Mouse (Mus musculus) adrenal gland (tissue): ENCODE results near the gene Saysd1.

Source experiments
- intact Hi-C: fragments of 180-260 bp; cut with DNase I; formaldehyde crosslinking; loops from one replicate; pipeline ENCODE4 v1.15.1; 2025

The Saysd1 gene

GRCm38 (mm10) chr14:20168054-20168453 lies 29.7 kb upstream of the Saysd1 start:
- intact Hi-C loops, result no loop called here

DNA sequence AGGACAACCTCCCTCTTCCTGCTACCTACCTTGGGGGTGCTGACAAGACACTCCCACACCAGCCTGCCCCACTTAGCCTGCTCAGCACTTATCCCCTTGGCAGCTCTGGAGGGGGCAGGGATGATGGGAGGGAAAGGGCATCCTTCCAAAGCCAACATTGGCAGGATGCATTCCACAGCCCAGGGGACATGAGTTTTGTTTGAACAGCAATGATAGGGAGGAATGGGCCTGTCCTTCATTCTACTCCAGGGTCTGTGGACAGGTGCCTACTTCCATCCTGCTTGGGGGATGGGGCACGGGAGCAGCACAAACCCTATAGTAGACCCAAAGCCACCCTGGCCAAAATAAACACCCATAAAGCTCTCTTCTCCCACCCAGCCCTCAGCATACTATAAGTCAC lies 27.1 kb upstream of the Saysd1 start:
- intact Hi-C loops, result no loop called here

GRCm38 (mm10) chr14:20164438-20164837 lies 26.1 kb upstream of the Saysd1 start:
- intact Hi-C loops, result no loop called here

DNA sequence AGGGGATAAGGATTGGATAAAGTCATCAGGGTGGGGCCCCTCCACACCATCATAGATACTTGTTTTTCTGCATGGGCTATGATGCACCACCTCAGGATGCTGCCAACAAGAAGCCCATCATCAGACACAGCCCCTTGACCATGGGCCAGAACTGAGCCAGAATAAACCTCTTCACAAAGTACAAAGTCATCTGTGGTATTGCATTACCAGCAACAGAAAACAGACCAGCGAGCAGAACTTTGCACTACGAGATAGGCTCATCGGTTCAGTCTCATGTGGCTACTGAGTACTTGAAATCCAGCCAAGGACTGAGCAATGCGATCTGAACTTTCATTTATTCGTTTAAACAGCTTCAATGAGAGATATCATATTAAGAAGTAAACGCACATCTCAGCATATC lies 24.4 kb upstream of the Saysd1 start:
- intact Hi-C loops, result no loop called here

DNA sequence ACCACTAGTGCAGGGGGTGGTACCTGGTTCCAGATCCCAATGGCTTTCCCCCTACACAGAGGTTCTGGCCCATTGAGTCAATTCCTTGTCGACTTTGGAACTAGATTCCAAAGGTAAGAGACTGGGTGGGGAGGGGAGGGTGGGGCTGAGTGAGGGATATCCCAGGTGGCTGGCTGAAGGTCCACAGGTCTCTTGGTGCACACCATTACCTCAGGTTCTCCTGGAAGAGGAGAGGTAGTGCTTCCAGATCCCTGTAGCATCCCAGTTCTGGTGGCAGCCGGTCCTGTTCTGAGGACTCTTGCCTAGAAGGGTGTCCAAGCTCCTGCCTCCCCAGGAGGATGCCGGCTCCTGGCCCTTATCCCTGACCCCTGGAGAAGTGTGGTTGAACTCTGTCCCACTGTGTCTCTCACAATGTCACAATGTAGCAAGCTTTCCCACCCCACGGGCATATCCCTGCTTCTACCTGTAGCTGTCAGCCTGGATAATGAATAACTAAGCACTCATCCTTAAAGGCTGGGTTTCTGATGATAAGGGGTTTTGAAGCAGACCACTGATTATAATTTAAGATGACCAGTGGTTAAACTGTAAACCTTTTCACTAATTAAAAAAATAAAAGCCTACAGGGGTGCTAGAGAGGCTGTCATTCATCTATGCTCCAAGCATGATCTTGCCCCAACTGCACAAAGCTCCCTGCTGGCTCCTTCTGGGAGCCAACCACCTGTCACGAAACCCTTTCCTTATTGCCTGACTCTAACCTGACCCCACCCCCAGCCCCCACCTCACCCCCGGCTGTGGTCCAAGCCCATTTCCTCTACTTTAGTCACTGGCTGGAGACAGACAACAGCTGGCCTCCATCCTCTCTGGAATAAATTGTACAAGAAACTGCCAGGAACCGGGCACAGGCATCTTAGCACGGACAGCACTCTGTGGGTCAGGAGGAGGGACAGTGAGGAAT lies 20.7 kb upstream of the Saysd1 start:
- intact Hi-C loops, result no loop called here

- intact Hi-C loops, result no loop called here
Measured at GRCm38 (mm10) chr14:20157595-20157994, 19.3 kb upstream of the Saysd1 start.

DNA sequence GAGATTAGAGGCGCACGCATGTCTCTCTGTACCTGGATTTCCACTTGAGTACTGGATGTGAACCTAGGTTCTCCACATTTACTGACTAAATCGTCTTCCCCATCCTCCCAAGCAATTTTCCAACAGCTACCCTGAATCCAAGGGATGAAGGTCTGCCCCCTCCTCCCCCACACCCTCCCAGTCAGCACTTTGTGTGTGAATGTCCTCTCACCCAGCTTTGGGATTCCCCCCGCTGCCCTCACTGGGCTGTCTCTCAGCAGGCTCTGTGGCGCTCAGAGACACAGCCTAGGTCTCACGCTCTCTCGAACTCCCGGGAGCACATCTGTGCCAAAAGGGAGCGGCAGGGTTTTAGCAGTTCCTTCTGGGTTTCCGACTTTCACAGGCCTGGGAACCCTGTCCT lies 17.4 kb upstream of the Saysd1 start:
- intact Hi-C loops, result no loop called here

DNA sequence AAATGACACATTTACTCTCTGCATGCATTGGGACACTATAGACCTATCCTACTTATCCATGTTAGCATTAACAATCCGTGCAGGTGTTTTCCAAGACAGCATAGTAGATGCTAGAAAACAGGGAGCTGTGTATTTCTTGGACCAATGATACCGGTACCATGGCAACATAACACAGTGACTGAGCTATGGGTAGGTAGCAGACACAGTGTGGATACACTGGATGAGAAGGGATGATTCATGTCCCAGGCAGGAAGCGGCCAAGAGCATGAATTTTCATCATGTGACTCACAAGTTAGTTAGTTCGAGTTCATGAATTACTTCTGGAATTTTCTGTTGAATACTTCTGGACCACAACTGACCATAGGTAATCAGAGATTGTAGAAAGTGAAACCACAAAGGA lies 16.6 kb upstream of the Saysd1 start:
- intact Hi-C loops, result no loop called here

GRCm38 (mm10) chr14:20154245-20154644 lies 15.9 kb upstream of the Saysd1 start:
- intact Hi-C loops, result no loop called here

DNA sequence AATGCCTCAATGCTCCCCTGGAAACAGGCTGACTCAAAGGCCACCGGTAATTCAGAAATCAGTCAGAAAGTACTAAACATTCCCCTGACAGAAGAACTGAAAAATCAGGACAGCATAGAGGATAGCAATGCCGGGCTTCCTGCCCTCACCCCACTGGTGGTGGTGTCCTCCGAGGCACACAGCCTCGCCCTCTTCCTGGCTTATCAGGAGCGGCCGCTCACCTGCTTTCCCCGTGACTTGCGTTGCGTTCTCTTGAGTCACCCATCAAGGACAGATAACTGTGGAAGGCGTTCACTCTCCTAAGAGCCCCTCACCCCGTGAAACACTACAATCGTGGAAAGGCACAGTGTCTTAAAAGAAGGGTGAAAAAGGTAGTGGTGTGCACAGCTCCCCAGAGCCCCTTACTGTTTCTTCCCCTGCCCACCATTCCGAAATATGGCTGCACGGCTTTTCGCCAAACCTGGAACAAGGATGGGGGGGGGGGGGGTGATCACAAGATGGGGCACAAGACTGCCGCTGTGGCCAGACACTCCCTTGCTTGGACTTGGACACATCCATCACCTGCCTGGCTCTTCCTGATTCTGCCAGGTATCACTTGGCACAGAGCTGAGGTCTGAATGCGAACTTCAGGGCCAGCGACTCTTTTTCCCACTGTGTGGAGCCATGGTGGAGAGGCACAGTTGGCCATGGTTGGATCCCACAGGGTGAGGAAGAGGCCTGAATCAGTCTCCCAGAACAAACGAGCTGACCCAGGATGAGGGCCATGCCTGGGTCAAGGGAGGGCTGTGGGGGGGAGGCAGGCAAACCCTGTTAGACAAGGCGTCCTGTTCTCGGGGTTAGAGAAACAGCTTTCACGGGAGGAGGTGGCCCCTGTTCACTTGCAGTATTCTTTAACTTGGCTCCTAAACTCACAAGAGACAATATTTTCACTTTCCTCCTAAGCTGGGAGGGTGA lies 11.1 kb upstream of the Saysd1 start:
- intact Hi-C loops, result no loop called here

DNA sequence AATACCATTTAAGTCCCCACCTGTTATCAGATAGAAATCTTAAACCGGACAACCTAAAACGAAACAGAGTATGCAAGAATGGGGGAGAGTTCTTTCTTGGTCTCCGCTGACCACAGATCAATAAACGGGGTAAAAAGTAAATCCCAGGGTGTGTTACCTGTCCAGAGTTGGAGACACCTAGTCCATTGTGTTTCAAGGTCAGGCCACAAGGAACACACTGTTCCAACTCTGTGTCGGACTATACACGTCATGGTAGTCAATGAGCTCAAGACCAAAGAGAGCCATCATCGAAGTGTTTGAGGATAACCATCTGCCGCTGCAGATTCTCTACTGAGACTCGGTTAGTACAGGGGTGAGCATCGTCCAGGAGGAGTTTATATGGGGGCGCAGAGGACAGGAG lies 10.2 kb upstream of the Saysd1 start:
- intact Hi-C loops, result no loop called here

- intact Hi-C loops, result no loop called here
Measured at GRCm38 (mm10) chr14:20147854-20148253, 9.5 kb upstream of the Saysd1 start.

GRCm38 (mm10) chr14:20144093-20144492 lies 5.8 kb upstream of the Saysd1 start:
- intact Hi-C loops, result no loop called here

- intact Hi-C loops, result no loop called here
Measured at GRCm38 (mm10) chr14:20134965-20135671, 3.2 kb downstream of the Saysd1 start.

DNA sequence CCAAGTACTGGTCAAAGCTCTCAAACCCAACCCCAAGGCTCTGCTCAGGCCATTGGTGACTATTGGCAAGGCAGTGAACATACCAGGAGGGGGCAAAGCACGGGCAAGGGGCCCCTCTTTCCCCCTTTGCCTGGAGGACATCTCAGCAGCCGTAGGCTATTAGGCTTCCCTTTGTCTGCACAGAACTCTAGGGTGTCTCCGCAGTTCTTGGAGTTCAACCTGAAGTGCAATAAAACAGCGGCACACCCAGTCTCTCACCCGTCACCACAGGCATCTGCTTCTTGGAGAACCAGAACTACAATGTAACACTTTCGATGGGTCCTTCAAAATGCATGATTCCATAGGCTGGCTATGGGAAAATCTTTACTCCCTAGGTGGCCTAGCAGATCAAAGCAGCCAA lies 10.2 kb downstream of the Saysd1 start:
- intact Hi-C loops, result no loop called here

DNA sequence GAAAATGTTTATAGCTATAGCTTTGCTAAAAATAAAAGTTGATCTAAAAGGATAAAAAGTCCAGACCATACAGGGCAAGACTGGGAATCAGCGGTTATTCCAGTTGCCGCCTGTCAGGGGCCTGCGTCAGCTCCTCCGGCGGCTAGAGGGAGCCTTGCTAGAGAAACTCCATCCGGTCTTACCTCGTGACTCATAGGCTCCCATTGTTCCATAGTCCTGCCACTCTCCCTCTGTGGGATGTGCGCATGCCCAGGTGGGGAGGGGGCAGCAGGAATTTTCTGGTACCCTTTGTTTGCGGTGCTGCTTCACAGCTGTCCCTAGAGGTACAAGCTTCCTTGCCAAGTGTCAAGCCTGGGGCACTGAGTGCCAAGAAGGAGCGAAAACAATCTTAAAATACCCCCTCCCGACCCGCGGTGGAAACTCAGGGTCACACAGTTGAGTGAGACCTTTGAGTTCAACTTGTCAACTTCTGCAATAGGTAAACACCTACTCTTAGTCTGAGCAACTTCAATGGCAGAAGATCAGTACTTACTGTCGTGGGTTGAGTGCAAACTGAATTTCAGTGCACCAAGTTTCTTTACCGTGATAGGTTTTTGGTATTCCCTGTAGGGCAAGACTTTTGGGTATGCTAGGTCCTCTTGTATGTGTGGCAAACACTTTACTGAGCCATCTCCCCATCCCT lies 10.8 kb downstream of the Saysd1 start:
- intact Hi-C loops, result no loop called here

DNA sequence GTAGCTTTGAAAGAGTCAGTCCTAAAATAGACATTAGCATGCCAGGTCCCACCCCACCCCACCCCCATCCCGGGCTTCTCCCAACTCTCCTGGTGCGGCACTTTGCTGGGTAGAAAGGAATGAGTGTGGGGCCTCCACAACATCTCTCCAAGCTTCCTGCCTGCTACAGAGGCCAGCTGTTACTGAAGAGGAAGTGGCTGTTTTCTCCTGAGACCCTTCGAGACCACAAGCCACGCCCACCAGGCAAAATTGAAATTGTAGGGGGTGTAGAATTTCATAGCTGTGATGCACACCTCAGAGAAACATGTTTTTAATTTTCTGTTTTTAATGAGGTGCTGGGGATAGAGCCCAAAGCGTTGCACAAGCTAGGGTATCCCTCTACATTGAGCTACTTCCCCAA lies 17.5 kb downstream of the Saysd1 start:
- intact Hi-C loops, result no loop called here

GRCm38 (mm10) chr14:20120012-20120411 lies 18.3 kb downstream of the Saysd1 start:
- intact Hi-C loops, result no loop called here

- intact Hi-C loops, result no loop called here
Measured at GRCm38 (mm10) chr14:20116149-20116605, 22.2 kb downstream of the Saysd1 start.

DNA sequence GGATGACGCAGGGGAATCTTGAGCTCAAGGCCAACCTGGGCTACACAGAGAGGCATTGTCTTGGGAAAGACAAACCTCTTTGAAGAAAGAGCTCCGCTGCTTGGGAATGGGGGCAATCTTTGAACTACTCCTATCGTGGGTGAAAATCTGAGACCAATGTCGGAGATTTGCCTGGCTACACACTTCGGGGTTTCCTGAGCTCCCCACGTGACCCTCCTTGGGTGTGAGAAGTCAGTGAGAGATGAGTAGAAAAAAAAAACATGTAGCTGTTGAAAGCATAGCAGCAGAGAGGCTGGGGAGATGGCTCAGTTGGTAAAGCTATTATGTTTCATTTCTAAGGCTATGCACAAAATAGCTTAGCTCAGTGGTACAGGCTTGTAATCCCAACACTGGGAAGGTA lies 23.4 kb downstream of the Saysd1 start:
- intact Hi-C loops, result loop anchor here (1.0 kb wide), 1 partner anchor 143 kb away; no protein-coding TSS in a partner anchor

DNA sequence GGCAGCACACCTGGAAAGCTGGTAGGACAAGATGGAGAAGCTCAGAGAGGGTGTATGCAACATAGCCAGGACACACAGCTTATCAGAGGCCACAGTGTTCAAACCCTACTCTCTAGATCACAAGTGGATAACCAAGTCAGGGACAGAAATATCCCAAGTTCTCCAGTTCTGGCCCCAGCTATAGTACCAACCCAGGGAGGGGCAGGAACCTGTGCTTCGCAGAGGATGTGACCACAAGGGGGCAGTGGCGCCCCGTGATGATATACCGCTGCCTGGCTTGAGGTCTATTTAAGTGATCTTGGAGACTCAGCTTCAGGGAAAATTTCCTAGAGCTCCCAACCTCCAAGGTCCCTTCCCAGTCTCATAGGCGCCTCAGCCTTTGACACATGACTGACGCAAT lies 24.4 kb downstream of the Saysd1 start:
- intact Hi-C loops, result loop anchor here (1.0 kb wide), 1 partner anchor 144 kb away; no protein-coding TSS in a partner anchor
